Mouse (Mus musculus) liver, embryonic 14.5 days (tissue): ENCODE results near the gene Idua.

Source experiments
- CTCF ChIP-seq: IDR thresholded peaks from 2 replicates; pipeline ENCODE4 v1.5.1; 2016; ENCODE audit warnings: antibody characterized with exemption, low read depth, control low read depth
- EP300 ChIP-seq: IDR thresholded peaks from 2 replicates; pipeline ENCODE4 v1.6.1; 2016; ENCODE audit warnings: antibody characterized with exemption, low read depth

DNA sequence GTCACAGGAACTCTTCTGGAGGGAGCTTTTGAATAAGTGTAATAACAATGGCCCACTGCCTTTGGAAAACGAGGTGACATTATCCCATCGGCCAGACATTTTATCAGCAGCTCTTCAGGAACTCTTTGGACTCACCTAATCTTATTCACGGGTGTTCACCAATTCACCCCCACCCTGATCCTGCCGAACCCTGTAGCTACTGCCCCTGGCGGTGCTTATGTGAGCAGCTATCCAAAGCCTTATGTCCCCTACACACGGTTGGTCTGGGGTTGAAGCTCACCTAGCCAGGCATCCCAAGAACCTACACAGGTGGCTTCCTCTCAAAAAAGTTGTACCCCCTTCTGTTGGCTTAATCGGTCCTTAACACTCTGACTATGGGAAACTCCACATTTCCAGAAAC is 59.6 kb downstream of the Idua start:
- TF ChIP-seq CTCF (peak; percentile 46), EP300 (no peak)
